Mouse (Mus musculus): ENCODE measurements around the gene Hist1h1c.

The Hist1h1c gene

DNA sequence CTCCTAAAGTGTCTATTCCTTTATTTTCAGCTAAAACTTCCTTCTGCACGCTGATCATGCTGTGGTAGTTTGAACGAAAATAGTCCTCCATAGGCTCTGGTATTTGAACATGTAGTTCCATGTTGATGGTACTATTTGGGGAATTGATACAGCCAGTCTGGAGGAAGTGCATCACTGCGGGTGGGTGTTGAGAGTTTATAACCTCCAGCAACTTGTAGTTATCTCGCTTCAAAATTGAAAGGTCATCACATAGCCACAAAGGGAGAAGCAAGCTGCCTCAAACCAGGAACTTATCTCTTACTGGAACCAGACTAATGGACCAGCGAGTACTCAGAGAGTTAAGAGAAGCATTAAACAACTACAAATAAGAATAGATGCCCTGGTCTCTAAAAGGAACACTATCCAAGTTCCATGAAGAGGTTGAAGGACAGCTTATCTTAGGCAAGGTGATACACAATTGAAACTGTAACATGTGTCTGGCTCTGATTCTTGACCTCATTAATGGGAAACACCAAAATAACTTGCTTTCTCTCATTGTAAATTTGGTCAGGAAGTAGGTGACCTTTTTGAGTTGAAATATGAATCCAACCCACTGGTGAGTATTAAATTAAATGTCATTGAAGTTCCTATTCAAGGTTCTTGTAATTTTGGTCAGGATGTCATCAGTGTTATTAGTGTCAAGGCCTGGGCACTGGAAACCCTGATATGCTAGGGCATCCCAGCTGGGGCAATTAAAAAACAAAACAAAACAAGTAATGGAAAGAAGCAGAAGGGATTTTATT lies 22.2 kb upstream of the Hist1h1c start:
- peak; percentile 11 for DNase-seq (ENCODE audit: low spot score)

DNA sequence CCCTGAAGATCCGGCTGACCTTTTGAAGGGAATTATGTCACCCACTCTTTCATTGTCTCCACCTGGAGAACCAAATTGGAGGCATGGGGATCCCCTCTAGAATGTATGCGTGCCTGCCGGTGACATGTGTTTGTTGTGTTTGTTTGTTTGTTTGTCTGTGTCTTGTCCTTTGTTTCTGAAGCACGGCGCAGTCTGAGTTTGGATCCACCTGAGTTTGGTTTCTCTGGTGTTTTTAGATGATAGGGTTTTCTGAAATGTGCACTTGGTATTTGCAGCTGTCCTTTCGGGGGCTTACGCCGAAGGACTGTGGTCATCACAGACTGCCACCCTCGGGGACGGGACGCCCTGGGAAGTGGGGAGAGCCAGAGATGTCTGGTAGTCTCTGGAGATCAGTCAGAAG lies 21.4 kb upstream of the Hist1h1c start:
- DNase-seq (ENCODE audit: low spot score), result peak; percentile 37

DNA sequence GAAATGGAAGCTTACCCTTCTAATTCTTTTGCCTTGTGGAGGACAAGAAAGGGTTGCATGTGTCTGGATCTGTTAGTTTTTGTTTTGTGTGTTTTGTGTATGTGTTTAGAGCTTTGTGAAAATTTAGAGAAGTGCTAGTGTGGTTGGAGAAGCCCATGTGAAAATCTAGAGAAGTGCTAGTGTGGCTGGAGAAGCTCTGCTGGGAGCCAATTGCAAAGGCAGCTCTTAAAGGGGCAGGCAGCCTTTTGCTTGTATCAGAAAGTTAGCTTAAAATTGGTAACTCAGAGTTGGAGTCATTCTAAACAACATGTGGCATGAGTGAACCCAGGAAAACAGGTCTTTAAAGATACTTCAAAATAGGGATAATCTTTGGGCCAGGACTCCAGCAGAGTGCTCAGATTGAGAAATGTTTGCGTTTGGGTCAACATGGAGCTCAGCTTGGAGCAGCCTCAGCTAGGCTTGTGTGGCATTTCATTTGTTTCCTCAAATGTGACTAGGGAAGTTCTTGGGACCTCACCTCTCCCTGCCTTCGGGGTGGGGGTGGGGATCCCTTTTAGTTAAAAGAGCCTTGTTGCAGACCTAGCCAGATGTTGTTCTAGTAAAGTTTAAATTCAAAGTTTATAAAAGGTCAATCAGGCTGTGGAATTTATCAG lies 20.9 kb upstream of the Hist1h1c start:
- peak; percentile 28 for DNase-seq (ENCODE audit: low spot score)

DNA sequence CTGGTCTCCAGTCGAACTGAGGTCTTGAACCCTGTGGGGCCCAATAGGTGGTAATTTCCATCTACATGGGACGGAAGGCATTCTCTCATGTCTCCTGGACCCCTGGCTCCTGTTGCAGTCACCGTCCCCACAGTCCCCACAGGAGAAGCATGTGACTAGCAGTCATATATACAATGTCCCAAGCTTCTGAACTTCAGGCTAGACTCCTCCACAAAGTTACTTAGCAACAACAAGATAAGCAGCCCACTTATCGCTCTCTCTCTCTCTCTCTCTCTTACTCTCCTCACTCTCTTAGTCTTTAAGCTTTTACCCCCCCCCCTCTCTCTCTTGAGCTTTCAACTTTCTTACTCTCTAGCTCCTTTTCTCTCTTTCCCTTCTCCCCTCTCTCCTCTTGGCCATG lies 14.4 kb upstream of the Hist1h1c start:
- no peak for DNase-seq (ENCODE audit: low spot score)

DNA sequence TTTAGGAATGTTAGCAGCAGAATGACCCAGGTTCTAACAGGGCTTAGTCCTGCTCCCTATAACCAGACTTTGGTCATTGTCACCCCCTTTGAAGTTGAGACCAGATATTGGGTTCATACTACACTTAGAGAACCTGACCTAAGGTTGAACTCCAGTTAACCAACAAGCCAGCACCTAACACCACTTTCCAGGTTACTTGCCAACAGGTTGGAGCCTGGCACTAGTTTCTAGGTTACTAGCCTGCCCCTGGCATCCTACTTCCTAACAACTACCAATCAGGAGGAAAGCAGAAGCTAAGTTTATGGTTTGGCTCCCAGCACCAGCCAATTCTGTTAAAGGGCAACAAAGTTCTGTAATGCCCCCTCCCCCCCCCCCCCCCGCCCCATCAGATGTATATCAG lies 13.4 kb upstream of the Hist1h1c start:
- no peak for DNase-seq (ENCODE audit: low spot score)

DNA sequence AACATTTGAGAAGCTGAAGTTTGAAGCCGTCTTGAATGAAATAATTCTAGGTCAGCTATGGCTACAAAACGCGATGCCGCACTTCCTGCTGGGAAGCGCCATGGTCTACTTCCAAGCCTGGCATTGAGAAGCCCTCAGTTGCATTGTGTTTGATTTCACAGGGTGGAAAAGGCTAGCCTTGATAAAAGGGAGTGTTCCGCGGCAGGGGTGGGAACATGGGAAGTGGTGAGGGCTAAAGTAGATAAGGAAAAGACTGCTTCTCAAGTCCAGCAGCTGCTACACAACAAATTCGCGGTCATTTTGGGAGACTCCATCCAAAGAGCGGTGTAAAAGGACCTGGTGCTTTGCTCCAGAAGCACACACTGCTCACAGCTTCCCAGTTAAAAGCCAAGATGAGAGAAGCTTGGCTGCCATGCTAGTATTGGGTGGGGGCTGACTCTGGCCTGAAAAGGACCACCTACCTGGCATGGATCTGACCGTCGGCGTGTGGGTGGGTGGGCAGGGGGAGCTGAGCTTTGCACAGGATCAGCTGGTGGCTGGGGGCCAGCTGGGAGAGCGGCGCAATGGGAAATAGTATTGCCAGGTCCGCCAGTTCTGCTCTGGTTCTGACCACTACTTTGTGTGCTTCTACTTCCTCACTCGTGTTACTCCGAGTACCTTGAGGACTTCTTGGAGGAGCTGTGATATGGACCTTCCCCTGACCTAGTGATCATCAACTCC lies 10.0 kb upstream of the Hist1h1c start:
- no peak for DNase-seq (ENCODE audit: low spot score)

DNA sequence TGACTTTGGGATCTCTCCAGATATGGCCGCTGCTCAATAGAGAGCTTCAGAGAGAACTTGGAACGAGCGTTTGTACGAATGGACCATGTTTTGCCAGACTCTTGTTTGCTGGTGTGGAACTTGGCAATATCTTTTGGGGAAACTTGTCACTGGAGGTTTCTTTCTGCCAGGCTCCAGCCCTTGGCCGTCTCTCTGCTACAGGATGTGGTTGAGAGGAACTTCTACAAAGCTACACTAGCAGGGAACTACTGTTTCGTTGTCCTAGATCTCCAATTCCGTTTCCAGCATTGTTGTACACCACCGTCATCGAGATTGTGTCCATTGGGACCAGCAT lies 9.4 kb upstream of the Hist1h1c start:
- DNase-seq (ENCODE audit: low spot score), result no peak

DNA sequence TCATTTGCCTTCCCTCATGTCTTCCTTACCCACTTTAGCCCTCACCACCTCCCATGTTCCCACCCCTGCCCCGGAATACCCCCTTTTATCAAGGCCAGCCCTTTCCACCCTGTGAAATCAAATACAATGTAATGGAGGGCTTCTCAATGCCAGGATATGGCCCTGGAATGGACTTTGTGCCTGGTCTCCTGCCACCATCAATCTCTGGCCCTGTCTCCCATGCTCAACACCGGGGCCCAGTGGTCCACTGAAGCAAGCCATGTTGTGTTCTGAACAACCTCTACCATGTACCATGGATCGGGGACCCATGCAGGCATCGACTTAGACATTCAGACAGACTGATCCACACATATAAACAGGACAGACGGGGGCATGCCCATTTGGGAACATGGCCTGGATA lies 8.9 kb upstream of the Hist1h1c start:
- no peak for DNase-seq (ENCODE audit: low spot score)

DNA sequence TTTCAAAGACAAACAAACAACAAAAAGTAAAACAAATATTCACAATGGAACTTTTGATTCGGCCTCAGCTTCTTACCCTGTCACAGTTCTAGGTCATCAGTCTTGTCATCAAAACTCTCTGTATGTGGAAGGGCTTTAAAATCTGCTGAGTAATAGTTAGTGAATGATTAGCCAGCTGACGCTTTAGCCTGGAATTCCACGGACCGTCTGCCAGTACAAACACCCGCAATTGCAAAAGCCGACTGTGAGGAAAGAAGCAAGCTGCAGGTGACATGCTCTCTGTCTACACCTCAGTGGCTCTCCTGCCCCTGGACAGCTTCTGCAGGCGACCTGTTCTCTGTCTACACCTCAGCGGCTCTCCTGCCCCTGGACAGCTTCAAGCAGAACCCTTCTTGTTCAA lies 8.1 kb upstream of the Hist1h1c start:
- DNase-seq (ENCODE audit: low spot score), result no peak

DNA sequence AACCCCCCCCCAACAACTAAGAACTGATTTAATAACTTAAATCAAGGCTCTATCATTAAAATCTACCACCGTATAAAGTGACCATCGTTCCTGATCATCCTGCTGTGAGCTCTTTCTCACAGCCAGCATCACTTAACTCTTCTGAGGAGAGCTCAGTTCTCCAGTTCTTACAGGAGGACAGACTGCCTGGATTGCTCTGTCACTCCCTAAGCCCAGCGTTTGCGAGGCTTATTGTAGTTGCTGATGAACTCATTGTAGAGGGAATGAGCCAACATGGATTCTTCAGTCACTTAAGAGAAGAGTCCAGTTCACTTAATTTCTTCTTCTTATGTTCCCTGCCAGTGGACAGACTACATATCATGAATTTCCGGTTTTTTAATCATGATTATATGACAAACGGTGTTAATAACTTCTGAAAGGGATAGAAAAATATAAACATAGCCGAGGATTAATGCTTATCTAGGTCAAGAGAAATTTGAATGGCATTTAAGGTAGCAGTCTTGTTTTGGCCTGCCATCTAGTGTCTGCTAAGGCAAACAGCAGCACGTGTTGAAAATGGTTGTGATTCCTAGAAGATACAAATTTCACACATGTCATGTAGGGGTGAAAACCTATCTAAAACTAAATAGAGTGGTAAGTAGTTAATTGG lies 6.3 kb upstream of the Hist1h1c start:
- DNase-seq (ENCODE audit: low spot score), result no peak

DNA sequence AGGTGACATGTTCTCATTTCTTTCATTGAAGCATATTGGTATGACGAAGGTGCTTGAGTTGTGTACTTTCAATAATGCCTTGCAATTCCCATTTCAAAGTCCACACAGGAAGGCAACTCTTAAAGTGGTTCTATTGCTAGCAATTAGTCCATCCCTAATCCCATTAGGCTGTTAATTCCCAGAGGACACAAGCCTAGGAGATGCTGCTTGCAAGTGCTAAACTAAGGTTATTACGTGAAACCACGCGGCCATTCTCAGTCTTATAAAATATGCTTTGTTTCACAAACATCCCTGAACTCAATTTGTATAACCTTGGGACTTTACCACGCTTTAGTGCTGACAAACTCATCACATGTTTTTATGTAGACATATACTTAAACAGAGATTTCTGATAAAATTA lies 1.5 kb upstream of the Hist1h1c start:
- no peak for DNase-seq (ENCODE audit: low spot score)

DNA sequence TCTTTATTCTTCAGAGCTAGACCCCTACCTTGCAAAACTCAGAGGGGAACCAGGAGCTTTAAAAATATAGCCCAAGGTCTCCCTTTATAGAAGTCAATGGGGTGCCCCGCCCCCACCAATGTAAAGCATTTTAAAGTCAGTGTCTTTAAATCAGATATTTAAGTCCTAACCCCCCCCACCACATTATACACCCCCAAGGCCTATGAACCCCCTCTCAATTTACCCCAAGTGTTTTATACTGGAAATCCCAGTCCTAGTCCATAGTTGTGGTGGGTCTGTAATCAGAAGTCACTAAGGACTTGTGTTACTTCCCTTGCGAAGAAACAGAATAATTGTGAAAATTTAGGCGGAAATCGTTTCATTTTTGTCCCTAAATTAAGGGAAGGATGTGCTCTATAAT lies 567 bp upstream of the Hist1h1c start:
- peak; percentile 60 for DNase-seq (ENCODE audit: low spot score)

DNA sequence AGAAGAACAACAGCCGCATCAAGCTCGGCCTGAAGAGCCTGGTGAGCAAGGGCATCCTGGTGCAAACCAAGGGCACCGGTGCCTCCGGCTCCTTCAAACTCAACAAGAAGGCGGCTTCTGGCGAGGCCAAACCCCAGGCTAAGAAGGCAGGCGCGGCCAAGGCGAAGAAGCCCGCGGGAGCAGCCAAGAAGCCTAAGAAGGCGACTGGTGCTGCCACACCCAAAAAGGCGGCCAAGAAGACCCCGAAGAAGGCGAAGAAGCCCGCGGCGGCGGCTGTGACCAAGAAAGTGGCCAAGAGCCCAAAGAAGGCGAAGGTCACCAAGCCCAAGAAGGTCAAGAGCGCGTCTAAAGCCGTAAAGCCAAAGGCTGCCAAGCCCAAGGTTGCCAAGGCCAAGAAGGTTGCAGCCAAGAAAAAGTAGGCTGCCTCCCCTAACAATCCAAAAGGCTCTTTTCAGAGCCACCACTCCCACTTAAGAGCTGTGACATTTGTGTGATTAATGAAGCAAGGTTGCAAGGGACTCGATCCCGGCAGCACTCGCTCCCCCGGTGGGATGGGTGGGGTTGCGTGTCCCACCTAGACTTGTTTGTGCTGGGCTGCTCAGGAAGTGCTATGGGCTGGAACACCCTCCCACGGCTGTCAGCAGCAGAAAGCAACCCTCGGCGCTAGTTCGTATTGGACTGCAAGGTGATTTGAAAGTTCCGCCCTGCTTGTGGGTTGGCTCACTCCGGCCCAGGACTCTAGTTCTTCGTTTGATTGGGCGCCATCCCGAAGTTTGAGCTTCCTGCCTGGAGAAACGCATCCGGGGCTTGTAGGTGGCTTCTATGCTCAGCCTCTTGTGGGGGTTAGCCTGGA lies 687 bp downstream of the Hist1h1c start:
- DNase-seq (ENCODE audit: low spot score), result peak; percentile 85

DNA sequence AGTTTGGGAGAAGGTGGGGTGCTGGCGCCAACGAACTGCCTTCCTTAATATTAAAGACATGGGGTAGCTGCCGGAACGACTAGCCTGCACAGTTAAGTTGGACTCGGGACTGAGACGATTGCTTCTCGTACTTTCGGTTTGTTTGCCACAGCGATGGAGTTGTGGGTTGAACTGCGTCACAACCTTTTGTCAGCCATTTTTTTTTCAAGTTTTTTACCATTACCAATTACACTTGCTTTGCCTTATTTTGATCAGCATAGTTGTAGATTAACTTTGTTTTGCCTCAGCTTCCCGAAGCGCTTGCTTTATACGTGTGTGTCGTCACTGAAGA lies 1.3 kb downstream of the Hist1h1c start:
- no peak for DNase-seq (ENCODE audit: low spot score)

DNA sequence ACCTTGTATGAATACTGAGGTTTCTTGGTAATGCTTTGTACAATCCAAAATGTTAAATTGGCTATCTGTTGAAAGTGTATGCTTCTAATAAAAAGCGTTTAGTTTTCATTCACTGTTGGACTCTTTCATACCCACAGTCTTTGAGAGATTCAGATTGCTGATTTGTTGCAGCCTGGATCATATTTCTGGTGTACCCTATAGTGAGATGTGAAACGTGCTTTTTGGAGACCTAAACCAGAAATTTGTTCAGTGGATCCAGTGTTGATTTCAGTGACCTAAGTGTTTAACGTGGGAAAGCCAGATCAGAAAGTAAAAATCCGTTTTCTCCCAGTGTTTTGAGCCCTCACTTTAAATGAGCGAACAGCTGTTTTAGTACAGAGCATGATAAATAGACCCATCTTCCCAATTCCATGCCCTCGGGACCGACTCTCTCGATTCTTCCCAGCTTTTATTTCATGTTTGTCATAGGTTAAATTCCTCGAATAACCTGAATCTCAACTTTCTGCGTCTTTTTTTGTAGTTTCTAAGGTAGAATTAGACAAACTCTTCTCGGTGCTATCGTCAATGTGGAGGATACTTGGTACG lies 1.7 kb downstream of the Hist1h1c start:
- DNase-seq (ENCODE audit: low spot score), result no peak

DNA sequence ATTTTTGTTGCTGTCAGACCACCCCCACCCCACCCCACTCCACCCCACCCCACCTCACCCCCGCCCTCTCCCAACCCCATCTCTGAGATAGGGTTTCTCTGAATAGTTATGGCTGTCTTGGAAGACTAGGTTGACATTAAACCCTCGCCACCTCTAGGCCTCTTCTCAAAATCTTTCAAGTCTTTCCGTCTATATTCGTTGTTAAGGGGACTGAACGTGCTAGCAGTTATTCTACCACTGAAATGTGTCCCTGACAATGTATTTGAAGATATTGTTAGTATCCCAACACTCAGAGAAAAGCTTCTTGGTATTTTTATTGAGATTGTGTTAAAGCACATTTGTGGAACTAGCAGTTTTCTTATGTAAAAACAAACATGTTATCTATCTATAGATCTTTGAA lies 2.3 kb downstream of the Hist1h1c start:
- DNase-seq (ENCODE audit: low spot score), result no peak

DNA sequence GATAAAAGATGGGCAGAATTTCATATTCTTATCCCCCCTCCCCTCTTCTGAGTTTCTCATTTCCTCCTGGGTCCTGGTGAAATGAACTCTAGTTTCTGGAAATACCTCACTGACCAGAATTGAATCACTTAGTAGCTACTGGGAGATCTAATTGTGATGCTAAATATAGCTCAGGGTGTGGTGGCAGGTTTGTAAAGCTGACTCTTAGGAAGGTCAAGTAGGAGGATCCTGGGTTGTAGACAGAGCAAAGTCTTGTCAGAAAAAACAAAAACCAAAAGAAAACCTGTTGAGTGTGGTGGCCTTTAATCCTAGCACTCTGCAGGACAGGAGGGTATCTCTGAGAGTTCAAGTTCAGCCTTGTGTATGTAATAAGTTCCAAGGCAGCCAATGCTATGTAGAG lies 3.4 kb downstream of the Hist1h1c start:
- no peak for DNase-seq (ENCODE audit: low spot score)

DNA sequence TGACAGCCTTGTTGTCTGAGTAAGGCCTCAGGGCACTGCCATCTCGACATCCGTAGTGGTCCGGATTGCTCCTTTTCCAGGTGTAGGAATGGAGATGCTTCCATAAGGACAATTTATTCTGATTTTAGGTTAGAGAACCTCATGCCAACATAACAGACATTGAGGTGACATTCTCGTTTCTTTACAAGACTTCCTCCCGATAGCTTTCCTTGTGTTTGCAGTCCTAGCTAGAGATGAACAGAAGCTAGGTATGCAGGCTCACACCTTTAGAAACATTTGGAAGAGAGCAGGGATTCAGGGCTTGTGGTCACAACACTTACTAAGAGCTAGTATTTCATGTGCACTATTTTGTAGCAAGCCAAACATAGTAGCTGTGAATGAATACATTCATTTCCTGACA lies 4.6 kb downstream of the Hist1h1c start:
- no peak for DNase-seq (ENCODE audit: low spot score)

DNA sequence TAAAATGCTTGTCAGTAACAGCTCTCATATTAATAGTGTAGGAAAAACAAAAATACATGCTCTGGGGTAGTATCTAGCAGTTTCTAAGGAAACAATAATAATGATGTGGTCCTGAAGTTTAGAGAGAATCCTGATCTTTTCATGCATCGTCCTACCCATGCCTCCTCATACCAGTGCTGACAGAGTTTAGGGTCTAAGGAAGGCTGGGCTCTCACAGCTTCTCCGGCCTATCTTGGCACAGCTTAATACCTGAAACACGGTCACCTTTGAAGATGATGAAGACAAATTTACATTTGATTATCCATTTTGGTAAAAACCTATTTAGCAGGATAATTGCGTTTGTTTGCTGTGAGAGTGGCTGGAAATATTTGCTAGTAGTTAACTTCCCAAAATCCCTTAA lies 5.4 kb downstream of the Hist1h1c start:
- DNase-seq (ENCODE audit: low spot score), result no peak

DNA sequence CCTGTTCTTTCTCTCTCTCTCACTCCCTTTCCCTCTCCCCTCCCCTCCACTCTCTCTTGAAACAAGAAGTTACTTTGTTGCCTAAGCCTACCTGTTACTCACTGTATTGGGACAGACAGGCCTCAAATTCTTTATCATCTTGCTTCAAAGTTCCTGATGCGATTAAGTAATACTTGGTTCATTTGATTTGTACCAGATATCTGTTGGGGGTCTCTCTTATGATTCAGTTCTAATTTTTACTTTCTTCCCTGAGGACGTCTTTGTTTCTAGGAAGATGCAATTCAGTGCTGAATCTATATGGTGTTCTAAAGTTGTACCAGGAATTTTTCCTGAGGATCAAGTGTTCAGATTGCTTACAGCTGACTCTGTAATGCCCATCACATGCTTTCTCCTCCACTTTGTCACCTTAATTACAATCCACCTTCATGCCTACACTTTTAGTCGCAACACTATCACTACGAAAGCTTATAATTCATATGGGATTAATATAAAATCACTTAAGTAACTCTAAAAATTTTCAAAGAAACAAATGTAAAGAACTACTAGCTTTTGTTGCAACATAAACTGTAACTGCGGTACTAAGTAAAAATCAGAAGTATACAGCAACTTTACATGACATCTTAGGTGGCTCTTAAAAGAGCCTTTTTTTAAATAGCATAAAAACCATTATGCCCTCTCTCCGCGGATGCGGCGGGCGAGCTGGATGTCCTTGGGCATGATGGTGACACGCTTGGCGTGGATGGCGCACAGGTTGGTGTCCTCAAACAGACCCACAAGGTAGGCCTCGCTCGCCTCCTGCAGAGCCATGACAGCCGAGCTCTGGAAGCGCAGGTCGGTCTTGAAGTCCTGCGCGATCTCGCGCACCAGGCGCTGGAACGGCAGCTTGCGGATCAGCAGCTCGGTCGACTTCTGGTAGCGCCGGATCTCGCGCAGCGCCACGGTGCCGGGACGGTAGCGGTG lies 6.1 kb downstream of the Hist1h1c start:
- no peak for DNase-seq (ENCODE audit: low spot score)
